Mouse (Mus musculus) kidney, embryonic 14.5 days (tissue): Measurements from ENCODE around the gene Ndufaf1. TPM values are rescaled to one million over a fixed set of nuclear protein-coding genes. Genes with fewer than 3 reads are reported as not detected.
"Not testable (repeated sequence)": the region's sequence is repeated elsewhere in the genome, so short reads cannot be mapped to it uniquely, and the experiment has no call there.

Source experiments
- ATAC-seq: fragments of 200-750 bp; cut with Nextera tagmentation; 2 replicates; pipeline ENCODE4 v1.8.0; 2017; ENCODE audit warnings: moderate number of reproducible peaks, mild to moderate bottlenecking, moderate TSS enrichment, moderate library complexity; ENCODE audit not compliant: low FRiP score, low TSS enrichment
- H3K27ac ChIP-seq: fragments of 300-500 bp; sonication (generic); 2 replicates; pipeline ENCODE4 v1.5.1; 2014; ENCODE audit warnings: low read depth, mild to moderate bottlenecking, low read length, moderate library complexity, mixed read lengths
- H3K27me3 ChIP-seq: fragments of 300-500 bp; sonication (generic); 2 replicates; pipeline ENCODE4 v1.6.1; 2014; ENCODE audit warnings: mild to moderate bottlenecking, low read length; ENCODE audit not compliant: control insufficient read depth, insufficient read depth
- H3K36me3 ChIP-seq: fragments of 300-500 bp; sonication (generic); 2 replicates; pipeline ENCODE4 v1.6.1; 2014; ENCODE audit warnings: low read length, mixed read lengths; ENCODE audit not compliant: control insufficient read depth, insufficient read depth
- H3K4me1 ChIP-seq: fragments of 300-500 bp; sonication (generic); 2 replicates; pipeline ENCODE4 v1.6.1; 2014; ENCODE audit warnings: low read length, mixed read lengths; ENCODE audit not compliant: control insufficient read depth, insufficient read depth
- H3K4me2 ChIP-seq: fragments of 300-500 bp; sonication (generic); replicated peaks from 2 replicates; pipeline ENCODE4 v1.6.1; 2014; ENCODE audit warnings: low read depth, mild to moderate bottlenecking, low read length
- H3K4me3 ChIP-seq: fragments of 300-500 bp; sonication (generic); 2 replicates; pipeline ENCODE4 v1.5.1; 2014; ENCODE audit warnings: mild to moderate bottlenecking, low read length
- H3K9ac ChIP-seq: fragments of 300-500 bp; sonication (generic); 2 replicates; pipeline ENCODE4 v1.6.1; 2014; ENCODE audit warnings: low read depth, mild to moderate bottlenecking, low read length, moderate library complexity
- H3K9me3 ChIP-seq: fragments of 300-500 bp; sonication (generic); 2 replicates; pipeline ENCODE4 v1.6.1; 2016; ENCODE audit warnings: low read length; ENCODE audit not compliant: control insufficient read depth
- WGBS: fragments of 180-500 bp; shearing (Covaris S2); extraction: QIAGEN DNeasy Blood & Tissue Kit; methylation state at CpG from one replicate; pipeline ENCODE4 v1.1.7; 2014; 5-methylcytosine and 5-hydroxymethylcytosine counted together
- polyA plus RNA-seq: library from polyadenylated mRNA; unstranded; fragments of >200 nt; fragmentation: Nextera tagmentation; extraction: Ambion mirVana; gene quantifications from 2 replicates; pipeline ENCODE4 v1.2.1, GENCODE M21; 2014

Gene Ndufaf1
- polyA plus RNA-seq, 1 experiment from 2014 or later = 45.4 TPM

GRCm38 (mm10) chr2:119621302-119621701, 41.3 kb downstream of the Ndufaf1 start:
- no peaks in the 10 kb centered on the region for H3K9me3 ChIP-seq
- H3K4me2 ChIP-seq = no peak overlapping the region; the same call in 1 of the 2 replicates
- WGBS = 96% methylated on average over 2 of the region's 2 CpGs
- H3K4me3 ChIP-seq = no peak overlapping the region
- no peak overlapping the region for H3K27ac ChIP-seq
- ATAC-seq = no peak
- H3K9ac ChIP-seq = no peak overlapping the region
- H3K4me1 ChIP-seq = peaks cover 16% of the 10 kb centered on the region
- no peaks in the 10 kb centered on the region for H3K27me3 ChIP-seq
- peaks cover 16% of the 10 kb centered on the region; the same call in 1 of the 2 replicates for H3K36me3 ChIP-seq

DNA sequence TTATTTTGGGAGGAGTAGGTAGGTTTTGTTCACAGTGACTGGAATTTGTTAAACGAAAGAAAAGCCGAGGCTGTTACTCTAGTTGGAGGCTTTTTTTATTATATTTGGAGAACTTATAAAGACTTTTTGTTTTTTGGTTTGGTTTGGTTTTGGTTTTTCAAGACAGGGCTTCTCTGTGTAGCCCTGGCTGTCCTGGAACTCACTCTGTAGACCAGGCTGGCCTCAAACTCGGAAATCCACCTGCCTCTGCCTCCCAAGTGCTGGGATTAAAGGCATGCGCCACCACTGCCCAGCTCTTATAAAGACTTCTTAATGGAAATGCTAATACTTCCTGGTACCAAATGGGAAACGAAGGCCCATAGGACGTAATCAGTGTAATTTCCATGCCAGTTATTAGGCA, 43.6 kb downstream of the Ndufaf1 start:
- 11% methylated on average over 6 of the region's 6 CpGs for WGBS

GRCm38 (mm10) chr2:119618199-119618982, 44.2 kb downstream of the Ndufaf1 start, which contains the start of the genes Nusap1 and Oip5:
Gene Nusap1, plus strand, starts transcription at chr2:119618298.
Gene Oip5, minus strand, starts transcription at chr2:119618469.
- no peaks in the 10 kb centered on the region for H3K27me3 ChIP-seq
- H3K4me3 ChIP-seq = peak within 1 kb of the TSS; percentile 61
- peaks cover 16% of the 10 kb centered on the region for H3K4me1 ChIP-seq
- H3K36me3 ChIP-seq = peaks cover 3% of the 10 kb centered on the region; the same call in 1 of the 2 replicates
- peak; percentile 100 for ATAC-seq
- H3K4me2 ChIP-seq = peak within 1 kb of the TSS; percentile 70
- H3K27ac ChIP-seq = peak within 1 kb of the TSS; percentile 9; the same call in 1 of the 2 replicates
- WGBS = under 1% methylated on average over 55 of the region's 55 CpGs
- no peaks in the 10 kb centered on the region for H3K9me3 ChIP-seq
- peak within 1 kb of the TSS; percentile 72 for H3K9ac ChIP-seq

More for the DNA sequence above, 43.6 kb downstream of the Ndufaf1 start:
- peak overlapping the region; percentile 61 for H3K4me3 ChIP-seq
- H3K4me2 ChIP-seq = peak overlapping the region; percentile 70
- ATAC-seq, H3K27me3 ChIP-seq, H3K9me3 ChIP-seq, H3K36me3 ChIP-seq: not testable (repeated sequence)
- peaks cover 16% of the 10 kb centered on the region for H3K4me1 ChIP-seq
- 0 out of 2 replicates have a peak overlapping the region, but pooled peaks have one; percentile 9 for H3K27ac ChIP-seq
- peak overlapping the region; percentile 51 for H3K9ac ChIP-seq

GRCm38 (mm10) chr2:119617841-119618198, 44.8 kb downstream of the Ndufaf1 start:
- Histone ChIP-seq H3K4me3 (peak overlapping the region; percentile 61), H3K9ac (peak overlapping the region; percentile 72), H3K9me3 (no peaks in the 10 kb centered on the region), H3K36me3 (peaks cover 3% of the 10 kb centered on the region; the same call in 1 of the 2 replicates), H3K27ac (peak overlapping the region; percentile 0; the same call in 1 of the 2 replicates), H3K4me1 (peaks cover 16% of the 10 kb centered on the region), H3K27me3 (no peaks in the 10 kb centered on the region), H3K4me2 (peak overlapping the region; percentile 62)
- ATAC-seq = no peak
- under 1% methylated on average over 13 of the region's 13 CpGs for WGBS

DNA sequence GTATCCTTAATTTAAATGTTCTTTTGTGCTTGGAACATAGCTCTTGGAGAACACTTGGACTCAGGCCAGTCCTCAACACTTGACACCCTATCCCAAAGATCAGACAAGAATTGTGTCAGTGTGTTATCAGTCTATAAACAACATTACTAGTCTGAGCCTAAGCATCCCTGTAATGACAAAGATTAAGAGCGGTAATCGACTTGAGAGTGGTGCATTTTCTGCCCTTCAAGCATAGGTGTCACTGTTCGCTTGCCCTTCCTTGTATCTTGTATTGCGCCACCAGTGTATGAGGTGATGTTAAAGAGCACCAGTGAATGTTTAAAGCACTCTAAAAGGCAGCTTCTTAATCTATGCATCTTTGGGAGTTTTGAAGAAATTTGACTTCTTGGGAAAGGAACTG, 55.6 kb downstream of the Ndufaf1 start:
- 92% methylated on average over 4 of the region's 4 CpGs for WGBS
- Histone ChIP-seq H3K4me1 (no peaks in the 10 kb centered on the region), H3K27me3 (no peaks in the 10 kb centered on the region), H3K4me2 (no peak overlapping the region), H3K9me3 (no peaks in the 10 kb centered on the region), H3K27ac (no peak overlapping the region), H3K36me3 (peaks cover 67% of the 10 kb centered on the region), H3K4me3 (no peak overlapping the region), H3K9ac (no peak overlapping the region)
- ATAC-seq = no peak

Other genes starting within 250 kb of the Ndufaf1 start
- gene Ino80, start 185.1 kb downstream of the Ndufaf1 start, polyA plus RNA-seq = 6.2 and 8.4 TPM in 2 replicates
- 0.09 and 0.38 TPM in 2 replicates for gene Exd1, start 115.2 kb downstream of the Ndufaf1 start, polyA plus RNA-seq
- 37.8 and 58.4 TPM in 2 replicates for gene Chp1, start 115.1 kb downstream of the Ndufaf1 start, polyA plus RNA-seq
- 77.2 and 97.7 TPM in 2 replicates for gene Nusap1, start 44.5 kb downstream of the Ndufaf1 start, polyA plus RNA-seq
- 35.5 and 38.6 TPM in 2 replicates for gene Oip5, start 44.4 kb downstream of the Ndufaf1 start, polyA plus RNA-seq
- gene Rtf1, start 12.2 kb upstream of the Ndufaf1 start, polyA plus RNA-seq = 34.3 and 53.7 TPM in 2 replicates
- gene Itpka, start 79.5 kb upstream of the Ndufaf1 start, polyA plus RNA-seq = 0.87 and 1.7 TPM in 2 replicates
- 0.50 and 0.72 TPM in 2 replicates for gene Ltk, start 97.6 kb upstream of the Ndufaf1 start, polyA plus RNA-seq
- gene Rpap1, start 124.7 kb upstream of the Ndufaf1 start, polyA plus RNA-seq = 19.4 and 30.6 TPM in 2 replicates
- 10.2 and 13.8 TPM in 2 replicates for gene Tyro3, start 134.9 kb upstream of the Ndufaf1 start, polyA plus RNA-seq
- 30.7 and 41.5 TPM in 2 replicates for gene Mga, start 234.4 kb upstream of the Ndufaf1 start, polyA plus RNA-seq